Mouse (Mus musculus): Measurements from ENCODE around the gene Thsd1. TPM values are rescaled to one million over a fixed set of nuclear protein-coding genes. Genes with fewer than 3 reads are reported as not detected.

Thsd1 gene
- total RNA-seq (2021) = 1 to 10 TPM; 2.2 to 3.6 TPM
- polyA plus RNA-seq (2012; rRNA removed) = 2.2 and 2.5 TPM in 2 replicates
- long read RNA-seq, partial matches to known transcripts = 0 of 5 reads
- long read RNA-seq, other reads (novel, unspliced or antisense) = 3 of 5 reads

GRCm38 (mm10) chr8:22227061-22227877, at the start of gene Thsd1:
Gene Thsd1, plus strand, starts transcription at chr8:22227313.
- peak; percentile 84 for DNase-seq

- no peak for DNase-seq
Measured at GRCm38 (mm10) chr8:22184884-22185283, 42.2 kb upstream of the Thsd1 start.

GRCm38 (mm10) chr8:22185431-22186397, 41.4 kb upstream of the Thsd1 start, which contains the start of gene Ckap2:
Gene Ckap2, minus strand, starts transcription at chr8:22185819.
- DNase-seq = peak; percentile 96

- DNase-seq = peak; percentile 93
Measured at GRCm38 (mm10) chr8:22192660-22193431, 34.3 kb upstream of the Thsd1 start, which contains the start of gene Vps36. Gene Vps36, plus strand, starts transcription at chr8:22192809.

- DNase-seq = no peak
Measured at GRCm38 (mm10) chr8:22193432-22194010, 33.6 kb upstream of the Thsd1 start.

- DNase-seq = no peak
Measured at GRCm38 (mm10) chr8:22197914-22198313, 29.2 kb upstream of the Thsd1 start.

- no peak for DNase-seq
Measured at GRCm38 (mm10) chr8:22199481-22199880, 27.6 kb upstream of the Thsd1 start.

GRCm38 (mm10) chr8:22207535-22207934, 19.6 kb upstream of the Thsd1 start:
- DNase-seq = no peak

GRCm38 (mm10) chr8:22209012-22209411, 18.1 kb upstream of the Thsd1 start:
- peak; percentile 23 for DNase-seq

- peak; percentile 91 for DNase-seq
Measured at GRCm38 (mm10) chr8:22214826-22215225, 12.3 kb upstream of the Thsd1 start.

GRCm38 (mm10) chr8:22226361-22226760, 752 bp upstream of the Thsd1 start:
- no peak for DNase-seq

GRCm38 (mm10) chr8:22228621-22229020, 1.5 kb downstream of the Thsd1 start:
- peak; percentile 5 for DNase-seq

- no peak for DNase-seq
Measured at GRCm38 (mm10) chr8:22242986-22243385, 15.9 kb downstream of the Thsd1 start.

GRCm38 (mm10) chr8:22245663-22246062, 18.6 kb downstream of the Thsd1 start:
- no peak for DNase-seq

- DNase-seq = no peak
Measured at GRCm38 (mm10) chr8:22247956-22248355, 20.8 kb downstream of the Thsd1 start.

GRCm38 (mm10) chr8:22249080-22249479, 22.0 kb downstream of the Thsd1 start:
- DNase-seq = no peak

- DNase-seq = no peak
Measured at GRCm38 (mm10) chr8:22258946-22259450, 31.9 kb downstream of the Thsd1 start.

- DNase-seq = no peak
Measured at GRCm38 (mm10) chr8:22259531-22259930, 32.4 kb downstream of the Thsd1 start.

- DNase-seq = peak; percentile 14
Measured at GRCm38 (mm10) chr8:22260091-22260722, 33.1 kb downstream of the Thsd1 start.

GRCm38 (mm10) chr8:22262267-22262666, 35.2 kb downstream of the Thsd1 start:
- peak; percentile 66 for DNase-seq

All from adrenal gland, adult 2 months (tissue).